Mouse (Mus musculus): Measurements from ENCODE around the gene Ttc17.
"Not testable (repeated sequence)": the region's sequence is repeated elsewhere in the genome, so short reads cannot be mapped to it uniquely, and the experiment has no call there.

The Ttc17 gene

GRCm38 (mm10) chr2:94406083-94406957 is at the start of gene Ttc17:
Gene Ttc17, minus strand, starts transcription at chr2:94406689.
- peak; percentile 96 for DNase-seq

GRCm38 (mm10) chr2:94449643-94450042 is 43.2 kb upstream of the Ttc17 start:
- DNase-seq = no peak

GRCm38 (mm10) chr2:94436952-94437351 is 30.5 kb upstream of the Ttc17 start:
- DNase-seq = peak; percentile 30

- DNase-seq = no peak
Measured at GRCm38 (mm10) chr2:94435481-94435880, 29.0 kb upstream of the Ttc17 start.

GRCm38 (mm10) chr2:94434833-94435232 is 28.3 kb upstream of the Ttc17 start:
- no peak for DNase-seq

- DNase-seq = no peak
Measured at GRCm38 (mm10) chr2:94432214-94432613, 25.7 kb upstream of the Ttc17 start.

GRCm38 (mm10) chr2:94428456-94428855 is 22.0 kb upstream of the Ttc17 start:
- DNase-seq = no peak

GRCm38 (mm10) chr2:94407441-94407840 is 952 bp upstream of the Ttc17 start:
- DNase-seq = no peak

GRCm38 (mm10) chr2:94407021-94407420 is 532 bp upstream of the Ttc17 start:
- peak; percentile 42 for DNase-seq

GRCm38 (mm10) chr2:94405397-94406082 is 949 bp downstream of the Ttc17 start:
- DNase-seq = peak; percentile 59

- no peak for DNase-seq
Measured at GRCm38 (mm10) chr2:94404512-94405240, 1.8 kb downstream of the Ttc17 start.

- DNase-seq = no peak
Measured at GRCm38 (mm10) chr2:94402561-94402960, 3.9 kb downstream of the Ttc17 start.

GRCm38 (mm10) chr2:94402096-94402495 is 4.4 kb downstream of the Ttc17 start:
- no peak for DNase-seq

- DNase-seq = no peak
Measured at GRCm38 (mm10) chr2:94401006-94401405, 5.5 kb downstream of the Ttc17 start.

- DNase-seq = peak; percentile 4
Measured at GRCm38 (mm10) chr2:94398138-94398970, 8.1 kb downstream of the Ttc17 start.

- no peak for DNase-seq
Measured at GRCm38 (mm10) chr2:94397453-94397852, 9.0 kb downstream of the Ttc17 start.

- no peak for DNase-seq
Measured at GRCm38 (mm10) chr2:94396325-94396724, 10.2 kb downstream of the Ttc17 start.

GRCm38 (mm10) chr2:94391127-94391526 is 15.4 kb downstream of the Ttc17 start:
- DNase-seq = not testable (repeated sequence)

GRCm38 (mm10) chr2:94389000-94389399 is 17.5 kb downstream of the Ttc17 start:
- DNase-seq = no peak

- no peak for DNase-seq
Measured at GRCm38 (mm10) chr2:94387846-94388245, 18.6 kb downstream of the Ttc17 start.

- not testable (repeated sequence) for DNase-seq
Measured at GRCm38 (mm10) chr2:94384483-94384882, 22.0 kb downstream of the Ttc17 start.

- no peak for DNase-seq
Measured at GRCm38 (mm10) chr2:94381057-94381647, 25.3 kb downstream of the Ttc17 start.
